Mouse (Mus musculus): Measurements from ENCODE around the gene Vps52.

The Vps52 gene

DNA sequence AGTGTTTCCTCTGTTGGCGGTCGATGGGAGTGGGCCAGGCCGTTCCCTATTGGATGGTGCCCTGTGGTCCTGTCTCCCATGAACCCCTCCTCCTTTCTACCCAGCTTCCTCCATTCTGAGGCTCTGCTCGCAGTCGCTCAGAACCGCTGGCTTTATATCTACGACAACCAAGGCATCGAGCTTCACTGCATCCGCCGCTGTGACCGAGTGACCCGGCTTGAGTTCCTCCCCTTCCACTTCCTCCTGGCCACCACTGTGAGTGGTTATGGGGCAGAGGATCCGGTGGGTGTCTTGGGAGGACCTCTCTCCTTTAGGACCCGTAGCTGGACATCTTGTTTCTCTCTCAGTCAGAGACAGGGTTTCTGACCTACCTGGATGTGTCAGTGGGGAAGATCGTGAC lies 12.2 kb upstream of the Vps52 start:
- no peak for DNase-seq

DNA sequence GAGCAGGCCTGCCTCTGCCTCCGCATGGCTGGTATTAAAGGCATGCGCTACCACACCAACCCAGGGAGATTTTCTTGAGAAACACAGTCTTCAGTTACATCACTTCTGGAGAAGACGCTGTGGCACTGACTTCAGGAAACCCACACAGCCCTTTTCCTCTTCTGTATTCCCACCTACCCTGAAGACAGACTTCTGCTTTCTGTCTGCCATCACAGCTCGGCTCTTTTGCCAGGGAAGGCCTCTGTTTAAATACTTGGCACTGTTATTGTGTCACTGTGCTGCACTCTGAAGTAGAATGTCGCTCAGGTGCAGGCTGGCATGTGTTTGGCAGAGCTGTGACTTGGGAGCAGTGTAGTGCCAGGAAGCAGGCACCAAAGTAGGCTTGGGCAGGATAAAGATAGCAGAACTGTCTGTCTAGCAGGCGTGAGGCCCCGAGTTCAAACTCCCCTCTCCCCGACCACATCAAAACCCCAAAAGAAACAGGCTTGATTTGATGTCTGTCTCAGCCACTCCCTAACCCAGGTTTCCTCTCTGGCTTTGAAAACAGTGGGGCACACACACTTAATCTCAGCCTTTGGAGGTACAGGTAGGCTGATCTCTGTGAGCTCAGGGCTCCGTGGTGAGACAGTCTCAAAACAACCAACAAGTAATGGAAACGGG lies 8.1 kb upstream of the Vps52 start:
- no peak for DNase-seq

DNA sequence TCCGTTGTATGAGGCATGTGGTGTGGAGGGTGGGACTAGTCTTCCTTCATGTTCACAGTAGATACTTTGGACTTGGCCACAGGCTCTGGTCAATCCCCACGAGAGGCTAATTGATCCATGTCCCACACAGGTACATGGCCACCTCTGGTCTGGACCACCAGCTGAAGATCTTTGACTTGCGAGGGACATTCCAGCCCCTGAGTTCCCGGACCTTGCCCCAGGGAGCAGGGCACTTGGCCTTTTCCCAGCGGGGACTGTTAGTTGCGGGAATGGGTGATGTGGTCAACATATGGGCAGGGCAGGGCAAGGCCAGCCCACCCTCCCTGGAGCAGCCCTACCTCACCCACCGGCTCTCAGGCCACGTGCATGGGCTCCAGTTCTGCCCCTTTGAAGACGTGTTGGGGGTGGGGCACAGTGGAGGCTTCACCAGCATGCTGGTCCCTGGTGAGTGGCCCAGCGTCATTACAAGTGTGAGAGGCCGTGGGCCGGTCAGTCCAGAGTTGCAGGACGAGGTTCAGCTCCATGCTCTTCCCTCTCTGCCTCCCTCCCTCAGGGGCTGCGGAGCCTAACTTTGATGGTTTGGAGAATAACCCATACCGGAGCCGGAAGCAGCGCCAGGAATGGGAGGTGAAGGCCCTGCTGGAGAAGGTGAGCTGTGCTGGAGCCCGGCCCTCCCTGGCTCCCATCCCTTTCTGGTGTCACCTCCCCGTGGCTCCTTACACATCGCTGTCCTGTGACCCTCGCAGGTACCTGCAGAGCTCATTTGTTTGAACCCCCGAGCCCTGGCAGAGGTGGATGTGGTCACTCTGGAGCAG lies 7.3 kb upstream of the Vps52 start:
- no peak for DNase-seq

DNA sequence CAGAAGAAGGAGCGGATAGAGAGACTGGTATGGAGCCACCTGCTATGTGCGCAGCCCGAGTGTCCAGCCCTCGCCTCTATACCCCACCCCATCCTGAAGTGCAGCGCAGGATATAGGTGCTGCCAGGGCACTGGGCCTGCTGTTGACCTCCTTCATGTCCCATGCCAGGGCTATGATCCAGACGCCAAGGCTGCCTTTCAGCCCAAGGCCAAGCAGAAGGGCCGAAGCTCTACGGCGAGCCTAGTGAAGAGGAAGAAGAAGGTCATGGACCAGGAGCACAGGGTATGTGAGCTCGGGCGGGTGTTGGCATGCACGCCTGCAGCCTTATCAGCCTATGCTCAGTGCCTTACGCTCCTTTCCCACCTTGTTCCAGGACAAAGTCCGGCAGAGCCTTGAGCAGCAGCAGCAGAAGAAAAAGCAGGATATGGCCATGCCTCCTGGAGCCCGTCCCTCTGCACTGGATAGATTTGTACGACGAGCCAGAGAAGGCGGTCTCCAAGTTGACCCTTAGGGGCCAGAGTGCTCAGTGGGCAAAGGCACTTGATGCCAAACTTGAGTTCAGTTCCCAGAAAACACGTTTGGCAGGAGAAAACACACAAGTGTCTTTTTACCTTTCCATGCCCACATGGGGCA lies 6.6 kb upstream of the Vps52 start:
- no peak for DNase-seq

DNA sequence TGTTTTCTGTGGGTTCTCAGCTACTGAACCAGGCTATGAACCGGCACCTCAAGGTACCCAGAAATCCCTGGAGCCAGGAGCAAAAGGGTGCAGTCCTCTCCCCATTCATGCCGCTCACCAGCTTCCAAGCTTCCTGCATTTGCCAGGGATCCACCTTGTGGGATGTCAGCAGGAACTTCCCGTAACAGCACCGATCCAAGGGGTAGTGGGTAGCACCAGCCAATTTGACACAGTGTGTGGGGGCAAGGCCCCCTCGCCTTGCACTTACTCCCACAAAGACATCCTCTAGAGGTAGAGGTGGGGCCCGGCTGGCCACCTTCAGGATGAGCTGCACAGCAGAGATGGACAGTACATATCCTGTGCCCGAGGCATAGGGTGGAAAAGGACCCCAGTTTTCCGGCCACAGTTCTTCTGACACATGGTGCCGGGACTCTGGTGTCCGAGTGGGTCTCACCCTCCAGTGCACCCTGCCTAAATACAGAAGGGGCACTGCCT lies 5.4 kb upstream of the Vps52 start:
- DNase-seq, result no peak

DNA sequence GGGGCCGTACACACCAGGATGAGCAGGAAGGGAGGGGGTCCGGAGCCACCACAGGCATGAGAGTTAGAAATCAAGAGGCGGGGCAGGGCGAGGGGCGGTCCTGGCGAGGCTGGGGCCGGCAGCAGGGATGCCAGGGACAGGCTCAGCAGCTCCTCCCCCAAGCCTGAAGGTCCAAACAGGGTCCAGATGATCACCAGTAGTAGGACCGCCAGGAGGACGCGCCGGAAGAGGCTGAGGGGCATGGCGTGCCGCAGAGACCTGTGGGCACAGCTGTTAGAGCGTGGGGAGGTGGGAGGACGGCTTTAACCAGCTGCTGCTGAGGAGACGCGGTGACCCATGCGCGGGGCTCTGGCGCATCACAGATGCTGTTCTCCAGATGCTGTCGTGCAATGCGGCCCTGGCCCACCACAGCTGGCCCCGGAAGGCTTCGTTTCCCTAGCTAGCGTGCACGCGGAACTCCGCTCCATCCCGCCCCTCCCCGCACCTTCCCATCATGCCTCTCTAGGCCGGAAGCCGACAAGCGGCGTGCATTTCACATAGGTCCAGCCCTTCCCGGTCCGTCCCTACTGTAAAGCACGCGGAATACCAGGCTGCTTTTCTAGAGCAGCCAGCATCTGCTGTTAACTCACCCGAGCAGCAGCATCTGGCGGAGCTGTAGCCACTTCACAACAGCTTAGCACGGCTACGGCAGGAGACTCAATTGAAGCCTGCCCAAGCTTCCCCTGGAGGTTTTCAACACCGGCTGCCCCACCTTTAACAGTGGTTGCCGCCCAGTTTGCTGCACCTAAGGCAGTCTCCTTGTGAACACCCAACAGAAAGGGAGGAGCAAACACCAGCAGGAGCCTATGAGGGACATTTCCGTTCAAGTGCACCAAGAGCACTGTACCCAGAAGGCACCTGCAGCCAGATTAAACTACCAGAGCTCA lies 4.3 kb upstream of the Vps52 start, which contains the start of gene B3galt4:
Gene B3galt4 (minus strand): TSS at position 468 of the 926 bp plus-strand sequence.
- peak; percentile 72 to 79 for DNase-seq

DNA sequence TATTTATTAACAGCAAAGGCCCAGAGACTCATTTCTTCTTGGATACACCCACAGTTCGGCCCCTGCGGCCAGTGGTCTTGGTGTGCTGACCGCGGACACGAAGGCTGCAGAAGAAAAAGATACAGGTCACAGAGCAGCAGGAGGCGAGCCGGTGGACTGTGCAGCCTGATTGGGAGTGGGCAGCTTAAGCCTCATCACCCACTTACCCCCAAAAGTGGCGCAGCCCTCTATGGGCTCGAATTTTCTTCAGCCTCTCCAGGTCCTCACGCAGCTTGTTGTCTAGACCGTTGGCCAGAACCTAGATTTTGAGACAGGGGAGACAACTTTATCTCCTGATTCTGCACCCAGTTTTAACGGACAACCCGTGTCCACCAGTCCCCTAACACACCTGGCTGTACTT lies 3.6 kb upstream of the Vps52 start:
- DNase-seq, result peak in 1 of 2 experiments; percentile 3

DNA sequence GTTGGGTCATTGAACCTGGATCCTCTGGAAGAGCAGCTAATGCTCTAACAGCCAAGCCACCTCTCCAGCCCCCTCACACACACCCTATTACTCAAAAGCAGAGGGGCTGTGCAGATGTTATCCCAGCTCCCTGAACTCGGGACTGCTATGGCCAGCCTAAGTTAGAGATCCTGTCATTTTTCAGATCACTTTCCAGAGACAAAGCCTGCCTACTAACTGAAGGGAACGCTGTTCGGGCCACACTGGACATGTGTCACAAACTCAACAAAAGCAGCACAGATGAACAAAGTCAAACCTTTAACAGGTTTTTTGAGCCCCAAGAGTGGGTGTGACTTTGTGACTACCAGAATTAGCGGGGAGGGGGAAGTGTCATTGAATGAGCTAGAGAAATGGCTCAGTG lies 2.7 kb upstream of the Vps52 start:
- DNase-seq, result no peak

DNA sequence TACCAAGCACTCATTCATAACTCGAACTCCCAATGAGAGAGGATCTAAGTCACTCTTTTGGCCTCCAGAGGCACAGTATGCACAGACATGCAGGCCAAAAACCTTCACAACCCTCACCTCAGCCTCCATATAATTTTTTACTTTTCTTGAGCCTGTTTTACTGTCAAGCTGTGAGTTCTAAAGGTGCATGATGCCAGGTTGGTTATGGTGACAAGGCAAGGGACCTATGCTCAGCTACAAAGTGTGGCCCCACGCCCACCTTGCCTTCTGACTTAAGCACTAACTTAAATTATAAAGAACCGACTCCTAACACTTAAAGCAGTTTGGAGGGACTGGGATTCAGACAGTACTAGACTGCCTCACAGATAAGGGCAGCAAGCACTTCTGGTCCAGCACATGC lies 2.3 kb upstream of the Vps52 start:
- no peak for DNase-seq

DNA sequence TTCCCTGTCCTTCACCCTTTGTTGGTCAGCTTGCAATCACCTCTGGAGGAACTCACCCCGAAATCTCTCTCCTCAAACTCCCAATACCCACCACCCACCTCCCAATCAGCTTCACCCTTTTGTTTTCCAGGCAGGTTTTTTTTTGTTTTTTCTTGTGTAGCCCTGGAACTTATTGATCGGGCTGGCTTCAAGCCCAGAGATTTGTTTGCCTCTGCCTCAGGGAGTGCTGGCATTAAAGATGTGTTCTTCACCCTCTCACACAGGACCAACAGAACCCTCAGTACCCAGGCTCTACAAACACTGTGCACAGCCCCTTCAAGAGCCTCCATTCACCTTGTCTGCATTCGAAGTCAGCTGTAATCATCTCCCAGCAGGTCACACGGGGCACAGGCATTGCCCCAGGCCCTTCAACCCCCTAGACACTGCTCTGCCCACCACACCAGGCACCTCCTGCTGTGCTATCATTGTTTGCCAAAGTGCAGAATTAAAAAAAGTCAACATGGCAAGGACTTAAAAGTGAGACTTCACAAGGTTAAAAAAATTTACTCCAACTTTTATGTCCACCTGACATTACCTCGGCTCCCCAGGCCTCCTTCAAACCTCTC lies 1.5 kb upstream of the Vps52 start:
- DNase-seq, result no peak

DNA sequence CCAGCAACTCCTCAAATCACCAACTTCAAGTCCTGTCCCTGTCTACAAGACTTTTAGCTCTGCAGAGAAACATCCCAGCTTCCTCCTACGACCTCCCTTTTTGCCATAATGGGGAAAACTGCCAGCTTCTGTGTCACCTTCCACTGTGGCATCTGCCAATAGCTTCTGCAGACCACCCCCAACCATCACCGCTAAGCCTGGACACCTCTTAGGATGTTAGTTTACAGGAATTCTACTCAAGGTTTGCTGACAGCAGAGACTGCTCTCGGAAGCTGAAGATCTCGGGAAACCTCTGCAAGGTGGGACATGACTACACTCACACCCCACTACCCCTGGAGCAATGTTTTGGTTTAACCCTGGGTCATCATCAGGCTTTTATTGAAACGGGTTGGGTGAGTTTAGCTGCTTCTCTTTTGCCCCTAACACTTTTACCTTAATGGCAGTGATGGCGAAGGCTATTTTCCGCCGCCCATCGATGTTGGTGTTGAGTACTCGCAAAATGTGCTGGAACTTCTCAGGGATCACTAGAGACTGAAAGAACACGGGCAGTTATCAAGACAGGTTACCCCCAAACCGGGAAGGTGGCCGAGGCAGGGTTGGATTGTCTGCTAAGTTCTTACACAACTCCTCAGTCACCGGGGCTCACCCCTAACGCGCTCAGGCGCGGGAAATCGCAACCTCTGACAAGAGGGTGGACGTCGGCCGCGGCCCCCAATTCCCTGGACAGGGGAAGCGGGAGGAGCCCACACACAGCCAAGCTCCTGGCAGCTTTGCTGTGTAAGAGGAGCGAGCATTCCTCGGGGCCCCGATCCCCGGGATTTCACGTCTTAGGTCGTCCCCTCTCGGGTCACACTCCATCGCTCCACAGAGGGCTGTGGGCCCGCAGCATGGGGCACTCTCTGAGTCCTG lies 712 bp upstream of the Vps52 start:
- DNase-seq, result peak; percentile 3 to 44

DNA sequence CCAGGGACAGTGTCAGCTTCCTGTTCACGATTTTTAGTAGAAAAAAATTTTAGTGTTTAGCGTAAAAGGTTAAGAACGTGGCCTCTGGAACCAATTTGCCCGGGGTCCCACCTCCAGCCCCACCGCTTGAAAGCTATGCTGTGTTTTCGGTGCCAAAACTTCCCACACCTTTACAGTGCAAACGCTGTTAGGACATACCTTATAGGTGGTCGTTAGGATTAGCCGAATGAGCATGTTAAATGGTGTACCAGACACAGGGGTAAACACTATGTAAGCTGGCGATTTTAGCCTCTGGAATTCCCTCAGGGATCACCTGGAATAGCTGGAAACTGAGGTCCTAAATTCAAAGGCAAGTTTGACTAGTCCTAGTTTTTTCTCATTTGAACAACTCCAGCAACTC lies 724 bp downstream of the Vps52 start:
- no peak for DNase-seq

DNA sequence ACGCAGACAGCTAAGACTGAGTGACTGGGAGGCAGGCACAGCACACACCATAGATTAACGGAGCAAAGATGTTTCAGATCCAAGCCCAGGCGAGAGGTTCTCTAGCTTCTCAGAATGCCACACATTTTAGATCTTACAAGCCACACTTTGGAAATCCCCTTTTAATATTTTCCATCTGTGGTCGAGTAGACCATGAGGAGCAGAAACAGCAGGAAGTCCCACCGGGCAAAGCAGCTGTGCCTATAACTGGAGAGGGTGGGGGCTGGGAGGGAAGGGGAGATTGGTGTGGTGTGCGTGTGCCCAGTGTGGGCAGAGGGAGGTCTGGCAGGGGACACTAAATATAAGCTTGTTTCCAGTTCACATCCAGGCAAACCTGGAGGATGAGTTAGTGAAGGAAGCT lies 1.9 kb downstream of the Vps52 start:
- no peak for DNase-seq

DNA sequence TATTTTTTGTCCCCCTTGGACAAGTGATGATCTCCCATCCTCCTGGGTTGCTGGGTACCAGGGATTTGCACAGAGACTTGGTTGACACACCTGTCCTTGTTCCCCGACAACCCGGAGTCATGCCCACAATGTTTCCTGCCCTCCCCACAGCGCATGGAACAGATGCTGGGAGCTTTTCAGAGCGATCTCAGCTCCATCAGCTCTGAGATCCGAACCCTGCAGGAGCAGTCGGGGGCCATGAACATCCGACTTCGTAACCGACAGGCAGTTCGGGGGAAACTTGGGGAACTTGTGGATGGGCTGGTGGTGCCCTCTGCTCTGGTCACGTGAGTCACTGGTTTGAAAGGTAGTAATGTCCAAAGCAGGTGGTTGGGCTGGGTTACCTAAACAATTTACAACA lies 2.8 kb downstream of the Vps52 start:
- DNase-seq, result no peak

DNA sequence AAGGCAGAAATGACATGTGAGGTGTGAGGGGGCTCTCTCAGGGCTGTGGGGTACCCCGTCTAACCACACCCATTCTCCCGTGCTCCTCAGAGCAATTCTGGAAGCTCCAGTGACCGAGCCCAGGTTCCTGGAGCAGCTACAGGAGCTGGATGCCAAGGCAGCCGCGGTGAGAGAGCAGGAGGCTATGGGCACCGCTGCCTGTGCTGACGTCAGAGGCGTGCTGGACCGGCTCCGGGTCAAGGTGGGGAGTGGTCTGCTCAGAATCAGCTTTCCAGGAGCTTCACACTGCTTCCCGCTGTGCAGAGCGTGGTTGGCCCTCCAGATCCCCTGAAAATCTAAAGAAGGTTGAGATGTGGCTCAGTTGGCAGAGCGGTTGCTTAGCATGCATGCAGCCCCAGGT lies 3.5 kb downstream of the Vps52 start:
- no peak for DNase-seq

DNA sequence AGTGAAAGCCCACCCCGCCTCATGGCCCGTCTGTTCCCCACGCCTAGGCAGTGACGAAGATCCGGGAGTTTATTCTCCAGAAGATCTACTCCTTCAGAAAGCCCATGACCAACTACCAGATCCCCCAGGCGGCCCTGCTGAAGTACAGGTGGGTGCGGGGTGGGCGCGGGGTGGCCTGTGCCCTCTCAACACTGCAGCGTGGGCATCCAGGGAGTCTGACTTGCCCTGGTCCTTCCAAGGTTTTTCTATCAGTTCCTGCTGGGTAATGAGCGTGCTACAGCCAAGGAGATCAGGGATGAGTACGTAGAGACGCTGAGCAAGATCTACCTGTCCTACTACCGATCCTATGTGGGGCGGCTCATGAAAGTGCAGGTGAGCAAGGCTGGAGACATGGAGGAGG lies 4.3 kb downstream of the Vps52 start:
- DNase-seq, result no peak

DNA sequence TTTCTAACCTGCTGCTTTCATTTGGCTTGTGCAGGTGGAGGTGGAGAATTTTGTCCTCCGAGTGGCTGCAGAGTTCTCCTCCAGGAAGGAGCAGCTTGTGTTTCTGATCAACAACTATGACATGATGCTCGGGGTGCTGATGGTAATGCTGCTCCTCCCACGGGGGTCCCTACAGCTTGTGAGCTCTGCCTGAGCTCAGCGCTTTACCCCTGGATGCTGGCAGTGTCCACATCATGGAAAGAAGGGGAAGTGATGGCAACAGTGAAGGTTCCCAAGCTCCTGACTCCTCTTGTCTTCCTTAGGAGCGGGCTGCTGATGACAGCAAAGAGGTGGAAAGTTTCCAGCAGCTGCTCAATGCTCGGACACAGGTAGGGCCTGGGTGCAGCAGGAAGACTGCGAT lies 7.3 kb downstream of the Vps52 start:
- no peak for DNase-seq

DNA sequence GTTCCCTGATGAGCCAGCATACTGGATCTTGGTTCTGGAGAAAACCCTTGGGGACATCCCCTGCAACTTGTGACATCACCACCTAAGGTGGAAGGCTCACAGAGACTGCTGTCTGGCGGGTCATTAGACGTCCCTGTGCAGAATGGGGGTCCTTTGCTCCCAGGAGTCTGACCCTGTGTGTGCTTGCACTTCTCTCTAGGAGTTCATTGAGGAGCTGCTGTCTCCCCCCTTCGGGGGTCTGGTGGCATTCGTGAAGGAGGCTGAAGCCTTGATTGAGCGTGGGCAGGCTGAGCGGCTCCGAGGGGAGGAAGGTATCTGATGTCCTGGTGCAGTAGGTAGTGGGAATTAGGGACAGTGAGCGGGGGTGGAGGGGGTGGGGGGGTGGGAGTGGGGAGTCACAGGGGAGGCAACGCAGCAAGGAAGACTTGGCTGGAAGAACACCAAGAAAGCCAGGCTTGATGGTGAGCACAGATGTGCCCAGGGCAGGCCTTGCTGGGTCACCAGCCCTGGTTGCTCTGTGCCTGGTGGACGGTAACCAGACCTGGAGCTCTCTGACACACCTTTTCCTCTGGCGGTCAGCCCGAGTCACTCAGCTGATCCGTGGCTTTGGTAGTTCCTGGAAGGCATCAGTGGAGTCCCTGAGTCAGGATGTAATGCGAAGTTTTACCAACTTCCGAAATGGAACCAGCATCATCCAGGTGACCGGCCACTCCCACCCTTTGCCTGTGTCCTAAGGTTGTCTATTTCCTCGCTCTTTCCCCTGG lies 9.7 kb downstream of the Vps52 start:
- DNase-seq, result no peak

DNA sequence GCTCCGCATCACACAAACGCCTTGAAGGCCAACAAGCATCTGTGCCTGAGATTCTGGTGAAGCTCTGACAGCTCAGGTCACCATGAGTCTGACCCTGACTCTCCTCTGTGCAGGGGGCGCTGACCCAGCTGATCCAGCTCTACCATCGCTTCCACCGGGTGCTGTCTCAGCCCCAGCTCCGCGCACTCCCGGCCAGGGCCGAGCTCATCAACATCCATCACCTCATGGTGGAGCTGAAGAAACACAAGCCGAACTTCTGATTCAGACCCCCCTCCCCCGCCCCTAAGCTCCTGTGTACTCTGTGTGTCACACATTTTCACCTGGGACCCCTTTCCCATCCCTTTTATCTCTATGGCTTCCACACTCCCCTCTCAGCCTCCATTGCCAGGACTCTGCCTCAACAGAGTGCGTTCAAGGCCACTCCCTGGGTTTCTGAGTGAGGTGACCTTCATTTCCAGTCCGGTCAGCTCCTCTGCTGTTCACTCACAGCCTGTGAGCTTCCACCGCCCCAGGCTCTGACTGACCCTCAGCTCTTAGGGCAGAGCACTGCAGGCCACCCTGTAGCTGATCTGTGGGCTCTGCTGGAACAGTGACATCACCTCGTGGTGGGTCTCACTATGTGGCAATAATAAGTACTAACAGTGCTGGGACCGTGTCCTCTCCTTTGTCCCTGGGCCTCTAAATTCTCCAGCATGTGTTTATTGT lies 10.4 kb downstream of the Vps52 start:
- no peak for DNase-seq

DNA sequence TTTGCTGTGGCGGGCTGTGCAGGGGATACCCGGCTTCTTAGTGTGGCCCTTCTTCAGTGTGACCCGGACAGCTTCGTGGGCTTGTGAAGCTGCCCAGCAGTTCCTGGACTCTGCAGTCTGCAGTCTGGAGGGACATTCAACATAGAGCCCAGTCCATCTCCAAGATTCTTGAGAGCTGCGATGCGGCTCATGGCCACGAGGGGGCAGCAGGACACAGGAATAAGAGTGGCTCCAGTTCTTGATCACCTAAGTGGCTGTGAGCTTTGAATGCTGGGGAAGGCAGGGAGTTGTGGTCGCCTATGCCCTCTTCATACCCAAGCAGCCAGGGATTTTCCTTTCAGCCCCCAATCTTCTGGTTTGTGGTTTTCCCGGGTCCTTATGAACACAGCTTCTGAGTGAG lies 12.9 kb downstream of the Vps52 start:
- DNase-seq, result peak; percentile 75 to 79
